Mouse (Mus musculus): ENCODE results near the gene Hspe1. TPM values are rescaled to one million over a fixed set of nuclear protein-coding genes. Genes with fewer than 3 reads are reported as not detected.

The Hspe1 gene
- total and polyA plus RNA-seq, 2 experiments: 29.5 to 259 TPM

DNA sequence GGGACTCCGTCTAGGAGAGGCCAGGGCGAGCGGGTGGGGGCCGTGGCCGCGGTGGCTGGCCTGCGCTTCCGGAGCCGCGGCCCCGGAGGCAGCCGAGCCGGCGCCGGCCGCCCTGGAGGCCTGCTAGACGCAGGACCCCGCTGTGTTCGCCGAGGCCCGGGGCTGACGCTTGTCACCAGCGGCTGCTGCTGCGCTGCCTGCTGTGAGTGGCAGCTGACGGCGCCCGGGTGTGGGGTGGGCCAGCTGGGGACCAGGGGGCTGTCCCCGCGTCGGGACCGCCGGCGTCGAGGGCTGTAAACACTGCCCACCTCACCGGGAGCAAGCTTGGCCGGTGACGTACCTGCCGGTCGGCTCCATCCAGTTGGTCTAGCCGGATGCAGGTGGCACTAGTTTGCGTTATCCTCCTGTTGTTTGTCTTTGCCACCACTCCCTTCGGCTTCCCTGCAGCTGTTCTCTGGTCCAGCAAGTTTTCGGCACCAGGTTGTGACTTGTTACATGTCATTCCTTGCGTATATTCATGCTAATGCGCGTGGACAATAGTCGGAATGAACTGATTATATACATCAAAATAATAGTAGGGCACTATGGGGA lies 43.6 kb downstream of the Hspe1 start:
- no peaks in the 10 kb centered on the region; the same call in 1 of the 2 replicates for H3K36me3 ChIP-seq (ENCODE audit: control insufficient read depth, insufficient read depth, low read length)
- H3K27me3 ChIP-seq (ENCODE audit: control insufficient read depth, insufficient read depth, low read length): no peaks in the 10 kb centered on the region
- WGBS: under 1% methylated on average over 31 of the region's 47 CpGs
- H3K9ac ChIP-seq (ENCODE audit: low read depth, low read length): peak overlapping the region; percentile 82
- peaks cover 4% of the 10 kb centered on the region; the same call in 1 of the 2 replicates for H3K4me1 ChIP-seq (ENCODE audit: control insufficient read depth, insufficient read depth, low read length)
- H3K4me3 ChIP-seq (ENCODE audit: insufficient read depth, low read depth, low read length): peak overlapping the region; percentile 69
- H3K79me2 ChIP-seq (ENCODE audit: control insufficient read depth, insufficient read depth, low read length): peaks cover 15% of the 10 kb centered on the region; the same call in 1 of the 2 replicates
- TF ChIP-seq CTCF (IDR thresholded peaks at IDR 0.05; ENCODE audit: low read depth, low read length) (no peak), POLR2A (IDR thresholded peaks at IDR 0.05; ENCODE audit: extremely low read depth, insufficient read depth, low read length) (no peak)
- peak; percentile 50 for DNase-seq (ENCODE audit: extremely low read depth, low read depth, low spot score)
- peak overlapping the region; percentile 79 for H3K27ac ChIP-seq (replicated peaks; ENCODE audit: insufficient read depth, low read depth, low read length)

DNA sequence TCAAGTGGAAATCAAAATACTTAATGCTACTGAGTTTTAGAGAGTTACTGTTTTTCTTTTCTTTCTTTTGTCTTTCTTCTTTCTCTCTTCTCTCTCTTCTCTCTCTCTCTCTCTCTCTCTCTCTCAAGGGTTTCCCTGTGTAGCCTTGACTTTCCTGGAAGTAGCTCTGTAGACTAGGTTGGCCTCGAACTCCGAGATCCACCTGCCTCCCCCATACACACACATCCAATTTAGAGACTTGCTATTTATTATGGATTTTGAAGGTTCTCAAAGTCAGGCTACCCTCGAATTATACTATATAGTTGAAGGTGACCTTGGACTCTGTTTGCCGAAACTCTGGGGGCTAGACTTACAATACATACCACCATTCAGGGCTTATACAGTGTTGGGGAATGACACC lies 44.4 kb downstream of the Hspe1 start:
- TF ChIP-seq POLR2A (IDR thresholded peaks at IDR 0.05; ENCODE audit: extremely low read depth, insufficient read depth, low read length) (no peak), CTCF (IDR thresholded peaks at IDR 0.05; ENCODE audit: low read depth, low read length) (no peak)
- peaks cover 15% of the 10 kb centered on the region; the same call in 1 of the 2 replicates for H3K79me2 ChIP-seq (ENCODE audit: control insufficient read depth, insufficient read depth, low read length)
- H3K9ac ChIP-seq (ENCODE audit: low read depth, low read length): no peak overlapping the region

DNA sequence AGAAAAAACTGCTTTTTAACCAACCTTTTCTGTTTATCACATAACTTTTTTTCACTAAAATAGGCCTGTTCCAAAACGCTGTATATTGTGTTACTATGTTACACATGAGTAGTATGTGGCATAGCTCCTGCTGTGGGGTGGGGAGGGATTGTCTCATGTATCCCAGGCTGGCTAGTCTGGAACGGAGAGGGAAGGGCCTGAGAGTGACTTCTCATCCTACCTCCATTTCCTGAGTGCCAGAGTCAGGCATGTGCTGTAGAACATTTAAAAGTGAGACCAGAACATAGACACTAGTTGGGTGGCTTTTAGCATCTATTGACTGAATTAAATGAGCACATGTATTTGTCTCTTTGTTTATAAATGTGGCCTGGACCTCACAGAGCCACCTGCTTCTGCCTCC lies 45.2 kb downstream of the Hspe1 start:
- DNase-seq (ENCODE audit: extremely low read depth, low read depth, low spot score): no peak
- H3K4me1 ChIP-seq (ENCODE audit: control insufficient read depth, insufficient read depth, low read length): peaks cover 4% of the 10 kb centered on the region; the same call in 1 of the 2 replicates

More for the DNA sequence above, 44.4 kb downstream of the Hspe1 start:
- Histone ChIP-seq H3K4me1 (ENCODE audit: control insufficient read depth, insufficient read depth, low read length) (peaks cover 4% of the 10 kb centered on the region; the same call in 1 of the 2 replicates), H3K4me3 (ENCODE audit: insufficient read depth, low read depth, low read length) (no peak overlapping the region), H3K27me3 (ENCODE audit: control insufficient read depth, insufficient read depth, low read length) (no peaks in the 10 kb centered on the region), H3K27ac (replicated peaks; ENCODE audit: insufficient read depth, low read depth, low read length) (no peak overlapping the region), H3K36me3 (ENCODE audit: control insufficient read depth, insufficient read depth, low read length) (no peaks in the 10 kb centered on the region; the same call in 1 of the 2 replicates)
- WGBS: 30% methylated on average over 4 of the region's 4 CpGs
- DNase-seq (ENCODE audit: extremely low read depth, low read depth, low spot score): no peak

DNA sequence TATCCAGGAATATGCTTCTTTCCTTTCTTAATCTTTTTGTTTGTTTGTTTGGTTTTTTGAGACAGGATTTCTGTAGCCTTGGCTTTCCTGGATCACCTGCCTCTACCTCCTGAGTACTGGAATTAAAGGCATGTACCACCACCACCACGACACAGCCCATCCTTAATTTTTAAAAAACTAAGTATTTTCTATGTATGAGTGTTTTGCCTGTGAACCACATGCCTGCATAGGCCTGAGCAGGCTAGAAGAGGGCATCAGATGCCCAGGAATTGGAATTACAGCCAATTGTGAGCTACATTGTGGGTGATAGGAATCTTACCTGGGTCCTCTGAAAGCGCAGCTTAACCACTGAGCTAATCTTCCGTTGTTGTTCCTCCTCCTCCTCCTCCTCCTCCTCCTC lies 46.4 kb downstream of the Hspe1 start:
- Histone ChIP-seq H3K4me3 (ENCODE audit: insufficient read depth, low read depth, low read length) (no peak overlapping the region), H3K9ac (ENCODE audit: low read depth, low read length) (no peak overlapping the region), H3K27me3 (ENCODE audit: control insufficient read depth, insufficient read depth, low read length) (no peaks in the 10 kb centered on the region), H3K79me2 (ENCODE audit: control insufficient read depth, insufficient read depth, low read length) (peaks cover 23% of the 10 kb centered on the region), H3K4me1 (ENCODE audit: control insufficient read depth, insufficient read depth, low read length) (peaks cover 4% of the 10 kb centered on the region; the same call in 1 of the 2 replicates), H3K36me3 (ENCODE audit: control insufficient read depth, insufficient read depth, low read length) (peaks cover 2% of the 10 kb centered on the region), H3K27ac (replicated peaks; ENCODE audit: insufficient read depth, low read depth, low read length) (no peak overlapping the region)
- TF ChIP-seq POLR2A (IDR thresholded peaks at IDR 0.05; ENCODE audit: extremely low read depth, insufficient read depth, low read length): no peak
- TF ChIP-seq CTCF (IDR thresholded peaks at IDR 0.05; ENCODE audit: low read depth, low read length): no peak
- DNase-seq (ENCODE audit: extremely low read depth, low read depth, low spot score): no peak
- 93% methylated on average over 3 of the region's 3 CpGs for WGBS

More for the DNA sequence above, 45.2 kb downstream of the Hspe1 start:
- Histone ChIP-seq H3K79me2 (ENCODE audit: control insufficient read depth, insufficient read depth, low read length) (peaks cover 18% of the 10 kb centered on the region), H3K27ac (replicated peaks; ENCODE audit: insufficient read depth, low read depth, low read length) (no peak overlapping the region), H3K9ac (ENCODE audit: low read depth, low read length) (no peak overlapping the region), H3K27me3 (ENCODE audit: control insufficient read depth, insufficient read depth, low read length) (no peaks in the 10 kb centered on the region), H3K4me3 (ENCODE audit: insufficient read depth, low read depth, low read length) (no peak overlapping the region), H3K36me3 (ENCODE audit: control insufficient read depth, insufficient read depth, low read length) (peaks cover 2% of the 10 kb centered on the region; the same call in 1 of the 2 replicates)
- TF ChIP-seq POLR2A (IDR thresholded peaks at IDR 0.05; ENCODE audit: extremely low read depth, insufficient read depth, low read length) (no peak), CTCF (IDR thresholded peaks at IDR 0.05; ENCODE audit: low read depth, low read length) (no peak)
- WGBS: 70% methylated on average over 2 of the region's 2 CpGs

DNA sequence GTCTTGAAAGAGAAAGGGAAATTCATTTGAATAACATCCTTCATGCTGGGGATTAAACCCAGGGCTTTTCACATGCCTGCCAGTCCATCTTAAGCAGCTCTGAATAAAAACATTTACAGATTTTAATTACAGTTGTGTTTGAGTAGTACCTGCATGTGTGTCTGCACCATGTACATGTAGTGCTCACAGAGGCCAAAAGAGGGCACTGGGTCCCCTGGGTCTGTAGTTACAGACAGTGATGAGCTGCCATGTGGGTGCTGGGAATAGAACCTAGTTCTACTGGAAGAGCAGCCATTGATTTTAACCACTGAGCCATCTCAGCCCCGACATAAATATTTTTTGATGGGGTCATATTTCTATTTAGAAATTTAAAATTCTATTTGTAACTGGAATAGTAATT lies 47.9 kb downstream of the Hspe1 start:
- Histone ChIP-seq H3K79me2 (ENCODE audit: control insufficient read depth, insufficient read depth, low read length) (peaks cover 29% of the 10 kb centered on the region), H3K9ac (ENCODE audit: low read depth, low read length) (no peak overlapping the region), H3K27ac (replicated peaks; ENCODE audit: insufficient read depth, low read depth, low read length) (no peak overlapping the region), H3K36me3 (ENCODE audit: control insufficient read depth, insufficient read depth, low read length) (peaks cover 8% of the 10 kb centered on the region), H3K27me3 (ENCODE audit: control insufficient read depth, insufficient read depth, low read length) (no peaks in the 10 kb centered on the region), H3K4me1 (ENCODE audit: control insufficient read depth, insufficient read depth, low read length) (peaks cover 4% of the 10 kb centered on the region; the same call in 1 of the 2 replicates), H3K4me3 (ENCODE audit: insufficient read depth, low read depth, low read length) (no peak overlapping the region)
- DNase-seq (ENCODE audit: extremely low read depth, low read depth, low spot score): no peak
- WGBS: 100% methylated on average over 1 of the region's 1 CpGs
- no peak for TF ChIP-seq CTCF (IDR thresholded peaks at IDR 0.05; ENCODE audit: low read depth, low read length)
- TF ChIP-seq POLR2A (IDR thresholded peaks at IDR 0.05; ENCODE audit: extremely low read depth, insufficient read depth, low read length): no peak

Other genes starting within 250 kb of the Hspe1 start
- 7.2 and 8.5 TPM in 2 replicates for gene Ankrd44, start 161.7 kb upstream of the Hspe1 start, total RNA-seq (2014; rRNA removed)
- gene Ankrd44, start 161.7 kb upstream of the Hspe1 start, polyA plus RNA-seq (2012; rRNA removed): 1.6 and 2.3 TPM in 2 replicates
- gene Sf3b1, start 60.7 kb upstream of the Hspe1 start, total RNA-seq (2014; rRNA removed): 73.8 and 89.0 TPM in 2 replicates
- 11.0 and 13.6 TPM in 2 replicates for gene Sf3b1, start 60.7 kb upstream of the Hspe1 start, polyA plus RNA-seq (2012; rRNA removed)
- gene Coq10b, start 35.4 kb upstream of the Hspe1 start, total RNA-seq (2014; rRNA removed): 43.4 and 63.2 TPM in 2 replicates
- 6.3 and 7.8 TPM in 2 replicates for gene Coq10b, start 35.4 kb upstream of the Hspe1 start, polyA plus RNA-seq (2012; rRNA removed)
- gene Hspd1, start 111 bp downstream of the Hspe1 start, total RNA-seq (2014; rRNA removed): 262 and 301 TPM in 2 replicates
- 52.3 and 59.2 TPM in 2 replicates for gene Hspd1, start 111 bp downstream of the Hspe1 start, polyA plus RNA-seq (2012; rRNA removed)
- 25.7 and 27.8 TPM in 2 replicates for gene Mob4, start 43.1 kb downstream of the Hspe1 start, total RNA-seq (2014; rRNA removed)
- 5.6 and 6.1 TPM in 2 replicates for gene Mob4, start 43.1 kb downstream of the Hspe1 start, polyA plus RNA-seq (2012; rRNA removed)
- 0.37 and 0.54 TPM in 2 replicates for gene Rftn2, start 138.7 kb downstream of the Hspe1 start, total RNA-seq (2014; rRNA removed)
- gene Rftn2, start 138.7 kb downstream of the Hspe1 start, polyA plus RNA-seq (2012; rRNA removed): 0.24 and 0.29 TPM in 2 replicates
- gene Mars2, start 149.0 kb downstream of the Hspe1 start, total RNA-seq (2014; rRNA removed): 1.0 TPM in 2 replicates
- gene Mars2, start 149.0 kb downstream of the Hspe1 start, polyA plus RNA-seq (2012; rRNA removed): 0.67 and 0.75 TPM in 2 replicates

Data from liver, adult 2 months (tissue).